Mouse (Mus musculus) mouse embryonic stem cell (cell line): Measurements from ENCODE around the gene Vmn1r211.
"Not testable (repeated sequence)": the region's sequence is repeated elsewhere in the genome, so short reads cannot be mapped to it uniquely, and the experiment has no call there.

Source experiments
- in situ Hi-C, 2 experiments: fragments of 300-500 bp; cut with MboI; formaldehyde crosslinking; loops; 1 replicate in 1 of 2; 3 replicates in 1 of 2; pipeline ENCODE4 v1.14.3; 2019 to 2020; ENCODE audit warnings: low sequenced_read_pairs in 2 of 2, low pct_unique_long_range_greater_than_20kb in 1 of 2, mixed read lengths in 1 of 2; ENCODE audit not compliant: unreplicated experiment in 1 of 2

The Vmn1r211 gene

DNA sequence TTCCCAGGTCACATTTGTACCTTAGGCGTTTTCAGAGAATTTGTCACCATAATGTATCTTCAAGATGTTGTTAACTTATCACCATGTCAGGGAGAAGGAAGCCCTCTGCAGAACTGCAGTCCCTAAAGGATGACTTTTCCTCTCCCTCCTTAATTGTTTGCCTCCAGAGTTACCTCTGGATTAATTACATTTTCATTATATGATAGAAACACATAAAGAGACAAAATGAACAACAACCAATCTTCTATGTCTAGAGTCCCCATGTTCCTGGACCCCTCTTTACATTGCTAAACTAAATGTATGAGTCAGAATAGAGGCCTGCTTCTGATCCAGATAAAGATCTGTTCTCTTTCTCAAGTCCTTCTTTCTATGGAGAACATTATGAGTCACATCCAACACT is at the start of gene Vmn1r211:
Vmn1r211 (minus strand) TSS at position 101 of the 400 bp plus-strand sequence.
- in situ Hi-C loops, result loop anchor here in 1 of 2 experiments (25.0 kb wide), 1 partner anchor 555 kb away; the partner anchor contains the start of gene Abt1

DNA sequence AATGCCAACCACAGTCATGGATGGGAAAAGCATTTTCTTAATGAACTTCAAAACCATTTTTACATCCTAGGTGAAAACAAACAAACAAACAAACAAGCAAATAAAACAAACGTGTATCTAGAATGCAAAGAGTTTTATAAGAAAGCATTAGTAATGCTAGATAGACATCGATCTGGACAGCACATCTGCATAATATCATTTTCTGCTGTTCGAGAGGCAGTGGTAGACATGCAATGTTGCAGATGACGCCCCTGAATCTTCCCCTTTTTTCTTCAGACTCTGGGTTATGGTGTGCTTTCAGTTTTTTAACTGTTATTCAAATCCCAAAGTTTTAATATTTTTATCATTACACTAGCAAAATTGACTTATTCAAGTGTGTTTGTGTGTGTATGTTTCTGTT is 26.7 kb upstream of the Vmn1r211 start, which contains the start of gene Vmn1r212:
Vmn1r212 (minus strand) TSS at position 101 of the 400 bp plus-strand sequence.
- in situ Hi-C loops, result loop anchor here in 1 of 2 experiments (25.0 kb wide), 1 partner anchor 153 kb away; the partner anchor contains the start of gene Vmn1r214

DNA sequence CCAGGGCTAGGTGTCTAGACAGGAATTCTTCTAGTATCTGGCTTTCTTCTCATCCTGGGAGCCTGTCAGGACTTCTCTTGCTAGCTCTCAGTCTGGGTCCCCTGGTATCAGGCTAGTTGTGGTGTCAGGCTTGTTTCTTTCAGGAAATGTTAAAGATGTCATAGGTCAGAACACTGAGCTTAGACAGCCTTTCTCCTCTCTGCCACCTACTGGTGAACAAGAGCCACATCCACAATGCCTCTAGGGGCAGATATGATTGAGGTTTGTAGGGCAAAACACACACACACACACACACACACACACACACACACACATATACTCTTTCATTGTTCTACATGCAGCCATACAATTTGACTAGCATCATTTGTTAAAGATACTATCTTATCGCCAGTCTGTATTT is 21.9 kb upstream of the Vmn1r211 start:
- in situ Hi-C loops, result loop anchor here in 1 of 2 experiments (25.0 kb wide), 1 partner anchor 158 kb away; the partner anchor contains the start of gene Vmn1r214

DNA sequence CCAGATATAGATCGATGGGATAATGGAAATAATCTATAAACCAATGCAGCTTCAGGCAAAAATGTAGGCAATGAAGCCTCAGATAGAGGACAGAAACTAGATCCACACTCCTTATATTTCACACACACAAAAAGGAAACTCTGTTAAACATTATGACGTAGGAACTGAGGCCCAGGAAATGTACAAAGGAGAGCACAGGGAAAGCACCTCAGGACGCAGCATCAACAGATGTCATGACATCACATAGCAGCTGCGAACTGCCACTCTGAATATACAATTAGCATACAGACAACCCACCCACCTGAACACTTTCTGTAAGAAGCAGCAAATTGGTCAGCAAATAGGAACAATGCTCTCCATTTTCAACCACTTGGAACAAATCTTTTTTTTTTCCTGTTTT is 2.6 kb downstream of the Vmn1r211 start:
- in situ Hi-C loops, result loop anchor here in 1 of 2 experiments (25.0 kb wide), 1 partner anchor 558 kb away; the partner anchor contains the start of gene Abt1

DNA sequence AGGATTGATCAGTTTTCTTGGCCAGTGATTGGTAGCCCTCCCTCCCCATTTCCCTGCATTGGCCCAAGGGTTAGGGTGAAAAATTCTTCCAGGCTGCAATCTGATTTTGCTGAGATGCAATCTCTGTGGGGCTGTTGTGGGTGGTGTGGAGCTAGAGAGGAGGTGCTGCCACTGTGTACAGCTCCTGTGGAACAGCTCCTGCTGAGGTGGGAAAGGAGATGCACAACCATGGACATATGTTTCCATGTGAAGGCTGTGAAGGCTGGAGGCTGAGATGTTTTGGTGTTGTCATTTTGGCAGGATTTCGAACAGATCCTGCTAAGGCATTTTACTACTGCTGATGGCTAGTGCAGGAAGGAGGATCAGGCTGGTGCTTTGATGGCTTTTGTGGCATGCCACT is 10.6 kb downstream of the Vmn1r211 start:
- in situ Hi-C loops, result no loop called here

DNA sequence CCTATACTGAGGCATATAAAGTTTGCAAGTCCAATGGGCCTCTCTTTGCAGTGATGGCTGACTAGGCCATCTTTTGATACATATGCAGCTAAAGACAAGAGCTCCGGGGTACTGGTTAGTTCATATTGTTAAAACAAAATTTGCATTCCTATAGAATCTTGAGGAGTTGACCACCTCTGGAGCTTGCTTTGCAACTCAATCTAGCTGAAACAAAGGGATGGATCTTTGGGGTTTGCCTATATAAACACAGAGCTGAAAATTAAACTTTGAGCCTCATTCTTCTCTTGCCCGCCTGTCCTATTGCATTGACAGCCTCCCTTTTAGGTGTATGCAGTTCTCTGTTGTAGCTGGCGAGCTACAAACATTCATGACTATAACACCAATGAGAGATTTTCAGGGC is 13.1 kb downstream of the Vmn1r211 start:
- in situ Hi-C loops, result not testable (repeated sequence)

DNA sequence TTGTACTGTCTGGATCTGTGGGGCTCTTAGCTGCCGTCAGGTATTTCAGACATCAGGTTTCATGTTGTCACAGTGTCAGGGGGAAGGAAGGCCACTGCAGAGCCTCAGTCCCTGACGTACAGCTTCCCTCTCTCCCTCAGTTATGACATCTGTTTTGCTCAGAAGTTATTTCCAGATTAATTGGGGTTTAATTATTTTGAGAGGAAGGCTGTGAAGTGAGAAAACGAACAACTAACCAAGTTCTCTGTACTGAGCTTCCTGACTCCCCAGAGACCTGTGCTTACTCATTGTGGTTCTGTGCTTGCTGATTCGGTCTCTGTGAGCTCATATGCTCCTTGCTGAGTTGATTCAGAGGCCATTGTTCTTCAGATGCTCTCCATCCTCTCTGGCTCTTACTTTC is 26.1 kb downstream of the Vmn1r211 start, which contains the start of gene Vmn1r210:
Vmn1r210 (minus strand) TSS at position 101 of the 400 bp plus-strand sequence.
- in situ Hi-C loops, result no loop called here

DNA sequence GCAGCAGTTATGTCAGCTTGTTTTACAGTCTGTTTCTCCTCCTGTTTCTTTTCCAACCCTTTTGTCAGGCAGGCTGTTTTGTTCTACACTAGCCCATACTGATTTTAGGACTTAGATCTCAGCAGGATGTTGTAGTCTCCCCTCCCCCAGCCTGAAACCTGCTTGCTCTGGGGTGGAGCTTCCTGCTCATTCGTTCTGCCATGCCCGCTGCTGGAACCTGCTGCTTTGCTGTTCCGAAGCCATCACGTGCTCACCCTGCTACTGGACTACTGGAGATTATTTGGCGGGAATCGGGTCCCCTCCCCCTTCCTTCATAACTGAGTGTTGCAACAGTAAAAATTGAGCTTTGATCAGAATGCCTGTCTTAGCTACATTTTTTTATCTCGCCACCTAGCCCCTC is 28.0 kb downstream of the Vmn1r211 start:
- in situ Hi-C loops, result not testable (repeated sequence)

DNA sequence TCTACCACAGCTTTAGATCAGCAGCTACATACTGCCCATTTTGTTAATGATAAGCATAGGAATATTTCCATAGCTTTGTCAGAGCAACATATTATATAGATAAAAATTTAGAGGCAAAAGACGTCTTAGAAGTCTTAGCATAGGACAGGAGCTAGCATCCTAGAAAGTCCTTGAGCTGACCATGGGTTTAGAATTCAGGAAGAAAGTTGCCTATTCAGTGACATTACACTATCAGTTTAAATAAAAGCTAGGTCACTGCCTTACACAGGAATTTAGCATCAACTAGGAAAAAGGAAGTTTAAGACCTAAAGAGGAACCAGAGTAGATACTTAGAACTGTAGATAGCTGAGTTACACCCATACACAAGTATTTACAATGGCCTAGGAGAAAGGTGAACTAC is 35.8 kb downstream of the Vmn1r211 start:
- in situ Hi-C loops, result not testable (repeated sequence)

DNA sequence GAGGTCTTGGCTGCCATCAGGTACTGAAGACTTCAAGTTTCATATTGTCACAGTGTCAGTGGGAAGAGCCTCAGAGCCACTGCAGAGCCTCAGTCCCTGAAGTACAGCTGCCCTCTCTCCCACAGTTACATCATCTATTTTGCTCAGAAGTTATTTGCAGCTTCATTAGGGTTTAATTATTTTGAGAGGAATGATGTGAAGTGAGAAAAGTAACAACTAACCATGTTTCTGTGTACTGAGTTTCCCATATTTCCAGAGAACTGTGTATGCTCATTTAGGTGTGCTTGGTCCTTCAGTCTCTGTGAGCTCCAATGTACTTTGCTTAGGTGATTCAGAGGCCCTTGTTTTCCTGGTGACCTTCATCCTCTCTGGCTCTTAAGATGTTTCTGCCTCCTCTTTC is 47.8 kb downstream of the Vmn1r211 start, which contains the start of gene Vmn1r209:
Vmn1r209 (minus strand) TSS at position 101 of the 400 bp plus-strand sequence.
- in situ Hi-C loops, result not testable (repeated sequence)
